Mouse (Mus musculus) frontal cortex, adult (tissue): Measurements from ENCODE around the gene Nup133.
A peak's percentile ranks its signal among the peaks of the same experiment; 100 is the strongest.

ENCODE experiments used
- ATAC-seq: cut with Nextera tagmentation; 2 replicates; pipeline ENCODE4 v1.9.2; 2017; ENCODE audit warnings: mild to moderate bottlenecking, moderate library complexity, mixed read lengths; ENCODE audit not compliant: low TSS enrichment

Gene Nup133

GRCm38 (mm10) chr8:123887956-123888355, 61.1 kb downstream of the Nup133 start:
- no peak for ATAC-seq

DNA sequence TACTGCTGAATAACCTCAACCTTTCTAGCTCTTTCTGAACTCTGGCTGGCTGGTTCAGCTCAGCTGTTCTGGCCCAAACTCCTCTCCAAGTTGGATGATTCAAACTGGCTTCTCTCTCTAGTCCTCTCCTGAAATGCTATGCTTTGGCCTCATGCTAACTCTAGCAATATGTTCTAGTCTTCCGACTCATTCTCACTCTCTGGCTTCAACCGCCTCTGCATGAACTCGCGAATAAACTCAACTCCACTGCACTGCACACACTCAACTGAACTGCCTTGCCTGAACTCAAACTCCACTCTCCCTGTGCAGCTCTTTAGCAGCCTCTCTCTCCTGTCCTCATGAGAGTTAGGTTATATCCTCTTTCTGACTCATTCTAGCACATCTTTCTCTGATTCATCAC, 61.9 kb downstream of the Nup133 start:
- ATAC-seq, result no peak

DNA sequence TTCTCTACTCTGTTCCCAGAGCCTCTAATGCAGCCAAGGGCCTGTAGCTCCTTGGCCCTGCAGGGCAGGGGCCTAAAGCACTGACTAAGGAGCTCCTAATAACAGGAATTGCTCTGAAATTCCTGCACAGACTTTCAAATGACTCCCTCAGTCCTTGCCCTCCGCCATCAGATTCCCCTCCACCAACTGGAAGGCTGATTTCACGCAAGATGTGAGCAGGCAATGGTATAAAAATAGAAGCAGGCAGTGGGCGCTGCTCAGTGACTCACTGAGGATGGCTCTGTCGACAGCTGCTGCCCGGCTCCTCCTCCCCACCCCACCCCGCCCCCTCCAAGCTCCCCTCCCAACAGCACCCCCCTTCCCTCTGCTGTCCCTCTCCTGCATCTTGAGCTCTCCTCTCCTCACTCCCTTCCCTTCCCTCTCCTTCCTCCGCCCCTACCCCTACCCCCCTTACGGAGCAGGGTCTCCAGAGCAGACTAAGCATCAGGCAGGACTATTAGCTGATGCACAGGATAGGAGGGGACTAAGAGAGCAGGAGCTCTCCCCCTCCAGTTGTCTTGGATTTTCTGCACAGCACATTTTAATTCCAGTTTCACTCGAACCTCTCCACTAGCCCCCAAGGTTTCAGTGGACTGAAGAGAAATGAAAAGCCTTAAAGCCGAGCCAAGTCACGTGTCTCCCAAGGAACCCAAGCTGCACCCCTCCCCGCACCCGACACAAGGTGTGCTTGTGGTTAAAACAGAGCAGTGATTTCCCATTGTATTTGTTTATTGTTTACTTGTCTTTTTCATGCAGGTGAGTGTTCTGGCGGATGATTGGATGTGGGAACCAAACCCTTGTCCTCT, 64.1 kb downstream of the Nup133 start:
- ATAC-seq, result peak; percentile 66

DNA sequence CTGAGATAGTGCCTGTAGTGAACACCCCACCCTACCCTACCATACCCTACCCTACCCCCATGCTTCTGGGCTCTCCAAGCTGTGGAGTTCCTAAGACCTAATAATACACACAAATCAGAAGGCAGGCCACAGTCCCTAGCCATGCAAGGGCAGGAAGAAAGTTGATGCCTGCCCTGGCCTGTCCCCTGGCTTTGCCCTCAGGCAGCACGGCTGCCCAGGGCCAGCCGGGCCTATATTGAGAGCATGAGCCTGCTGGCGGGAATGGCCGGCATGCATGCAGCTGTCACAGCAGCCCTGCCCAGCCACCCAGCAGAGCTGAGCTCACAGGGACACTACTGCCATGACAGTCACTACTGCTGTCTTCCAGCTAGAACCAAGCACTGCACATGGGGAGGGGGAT, 66.0 kb downstream of the Nup133 start:
- no peak for ATAC-seq

GRCm38 (mm10) chr8:123882412-123882811, 66.7 kb downstream of the Nup133 start:
- no peak for ATAC-seq

DNA sequence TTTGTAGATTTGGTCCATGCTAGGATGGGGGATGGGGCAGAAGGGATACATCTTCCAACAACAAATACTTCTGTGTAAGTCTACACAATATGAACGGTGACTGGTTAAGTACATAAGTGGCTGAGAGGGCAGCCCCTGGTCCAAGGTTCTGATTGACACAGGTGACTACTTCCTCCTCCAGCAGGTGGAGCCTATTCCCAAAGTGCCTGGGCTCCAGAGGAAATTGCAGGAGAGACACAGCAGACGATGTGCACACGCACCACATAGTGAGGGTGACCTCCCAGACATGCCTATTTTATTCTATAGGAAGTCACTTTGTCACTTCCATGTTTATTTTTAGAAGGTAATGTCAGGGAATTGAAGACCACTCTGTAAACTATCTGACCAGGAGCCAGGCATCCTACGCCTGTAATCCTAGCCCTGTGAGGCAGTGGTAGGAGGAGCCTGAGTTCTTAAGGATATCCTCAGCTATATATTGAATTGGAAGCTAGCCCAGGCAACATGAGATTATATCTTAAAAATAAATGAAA, 68.2 kb downstream of the Nup133 start:
- ATAC-seq, result peak; percentile 8; the same call in 1 of the 2 replicates

GRCm38 (mm10) chr8:123880271-123880670, 68.8 kb downstream of the Nup133 start:
- peak; percentile 44 for ATAC-seq

DNA sequence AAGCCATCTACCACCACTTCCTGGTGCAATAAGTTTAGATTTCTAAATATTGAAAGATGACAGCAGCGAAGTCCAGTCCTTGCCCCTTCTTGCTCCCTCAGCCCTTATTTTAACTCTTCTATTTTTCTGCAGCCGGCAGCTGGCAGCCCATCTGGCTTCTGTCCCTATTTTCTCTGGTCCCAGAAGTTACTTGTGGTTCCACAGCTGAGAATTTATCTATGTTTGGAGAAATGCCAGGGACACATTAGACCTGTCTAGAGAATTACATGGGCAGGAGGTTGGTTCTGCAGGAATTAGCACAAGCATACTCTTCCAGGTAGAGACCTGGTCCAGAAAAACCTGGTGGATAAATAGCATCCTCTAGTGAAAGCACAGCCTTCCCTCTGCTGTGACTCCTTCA, 71.2 kb downstream of the Nup133 start:
- ATAC-seq, result no peak

GRCm38 (mm10) chr8:123874324-123874723, 74.7 kb downstream of the Nup133 start:
- peak; percentile 82 for ATAC-seq

DNA sequence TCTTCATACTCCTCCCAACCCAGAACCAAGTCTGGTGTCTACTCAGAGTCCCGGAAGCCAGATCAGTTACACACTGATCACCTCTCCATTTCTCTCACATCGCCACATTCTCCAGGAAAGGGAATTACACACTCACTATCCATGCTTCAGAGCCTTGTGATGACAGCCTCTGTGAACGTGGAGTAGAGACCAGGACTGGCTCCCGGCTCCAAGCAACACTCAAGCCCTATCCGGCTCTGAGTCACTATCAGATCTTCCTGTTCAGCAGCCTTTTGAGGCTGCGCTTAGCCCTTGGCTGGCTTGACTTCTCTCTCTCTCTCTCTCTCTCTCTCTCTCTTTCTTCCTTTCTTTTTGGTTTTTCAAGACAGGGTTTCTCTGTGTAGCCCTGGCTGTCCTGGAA, 75.7 kb downstream of the Nup133 start:
- no peak for ATAC-seq

GRCm38 (mm10) chr8:123872048-123872447, 77.0 kb downstream of the Nup133 start:
- ATAC-seq, result no peak

GRCm38 (mm10) chr8:123866971-123867370, 82.1 kb downstream of the Nup133 start:
- ATAC-seq, result peak; percentile 57

DNA sequence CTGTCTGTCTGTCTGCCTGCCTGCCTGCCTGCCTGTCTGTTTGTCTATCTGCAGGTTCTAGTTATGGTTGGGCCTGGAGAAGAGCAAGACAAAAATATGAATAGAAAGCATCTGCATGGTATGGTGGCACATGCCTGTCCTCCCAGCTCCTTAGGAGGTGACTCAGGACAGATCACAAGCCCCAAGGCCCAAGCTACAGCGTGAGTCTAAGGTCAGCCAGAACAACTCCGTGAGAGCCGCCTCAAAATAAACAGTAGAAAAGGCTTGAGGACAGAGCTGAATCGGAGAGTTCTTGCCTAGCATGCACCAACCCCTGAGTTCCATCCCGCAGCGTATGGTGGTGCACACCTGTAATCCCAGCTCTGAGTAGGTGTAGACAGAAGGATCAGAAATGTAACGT, 83.3 kb downstream of the Nup133 start:
- ATAC-seq, result no peak

DNA sequence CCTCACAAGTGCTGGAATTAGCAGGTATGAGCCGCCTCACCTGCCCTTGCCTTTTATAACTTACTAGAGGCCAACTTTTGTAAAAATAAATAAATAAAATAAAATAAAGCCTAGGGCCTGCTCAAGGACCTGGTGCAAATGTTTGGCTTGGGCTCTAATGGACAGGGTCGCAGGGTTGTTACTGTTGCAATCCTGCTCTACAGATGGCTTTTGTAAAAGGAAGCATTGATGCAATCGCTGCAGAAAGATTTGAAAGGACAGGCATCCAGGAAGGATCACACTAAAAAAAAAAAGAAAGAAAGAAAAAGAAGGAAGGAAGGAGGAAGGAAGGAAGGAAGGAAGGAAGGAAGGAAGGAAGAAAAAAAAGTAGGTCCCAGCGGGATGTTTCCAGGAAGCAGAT, 88.7 kb downstream of the Nup133 start:
- no peak for ATAC-seq

DNA sequence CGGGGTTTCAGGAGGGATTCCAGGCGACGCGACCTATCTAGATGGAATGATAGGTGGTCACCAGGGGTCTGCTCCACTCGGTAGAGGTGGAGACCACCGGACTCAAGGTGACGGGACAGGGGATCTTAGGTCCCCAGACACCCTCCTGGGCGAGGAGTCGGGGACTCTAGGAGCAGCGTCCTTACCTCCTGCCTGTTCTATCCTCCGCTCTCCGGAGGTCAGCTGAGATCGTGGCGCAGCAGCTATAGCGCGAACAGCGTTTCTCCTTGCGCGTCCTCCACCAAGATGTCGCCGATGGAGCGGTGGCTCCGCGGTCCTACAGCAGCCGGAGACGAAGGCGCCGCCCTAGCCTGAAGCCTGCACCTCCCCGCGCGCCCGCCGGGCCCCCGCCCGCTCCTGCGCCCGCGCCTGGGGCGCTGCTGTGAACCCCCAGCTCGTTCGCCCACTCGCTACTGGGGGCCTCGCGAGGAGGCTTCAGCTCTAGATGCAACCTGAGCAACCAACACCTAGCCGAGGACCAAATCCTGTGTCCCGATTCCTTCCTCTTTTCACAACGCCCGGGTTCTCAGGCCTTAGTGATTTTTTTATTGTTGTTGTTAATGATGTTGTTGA, 89.3 kb downstream of the Nup133 start, which contains the start of gene Ccsap:
Gene Ccsap, minus strand, starts transcription at position 562 of the 612 bp plus-strand sequence.
- ATAC-seq, result peak; percentile 58

- peak; percentile 73 for ATAC-seq
Measured at GRCm38 (mm10) chr8:123858941-123859647, 90.0 kb downstream of the Nup133 start.

DNA sequence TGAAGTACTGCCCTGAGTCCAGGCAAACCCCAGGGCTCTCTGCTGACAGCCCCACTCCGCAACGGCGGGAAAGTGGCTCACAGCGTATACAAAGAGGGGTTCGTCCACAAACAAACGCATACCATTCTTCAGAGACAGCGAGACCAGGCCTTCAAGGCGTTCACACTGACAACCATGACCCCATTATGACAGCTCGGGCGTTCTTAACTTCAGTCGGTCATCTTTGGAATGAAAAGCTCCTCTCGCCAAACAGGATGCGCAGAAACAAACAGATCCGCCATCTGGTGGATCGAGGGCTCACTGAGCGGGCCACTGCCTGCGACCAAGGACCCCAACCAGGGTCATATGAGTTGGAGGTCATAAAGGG, 90.5 kb downstream of the Nup133 start:
- ATAC-seq, result no peak

DNA sequence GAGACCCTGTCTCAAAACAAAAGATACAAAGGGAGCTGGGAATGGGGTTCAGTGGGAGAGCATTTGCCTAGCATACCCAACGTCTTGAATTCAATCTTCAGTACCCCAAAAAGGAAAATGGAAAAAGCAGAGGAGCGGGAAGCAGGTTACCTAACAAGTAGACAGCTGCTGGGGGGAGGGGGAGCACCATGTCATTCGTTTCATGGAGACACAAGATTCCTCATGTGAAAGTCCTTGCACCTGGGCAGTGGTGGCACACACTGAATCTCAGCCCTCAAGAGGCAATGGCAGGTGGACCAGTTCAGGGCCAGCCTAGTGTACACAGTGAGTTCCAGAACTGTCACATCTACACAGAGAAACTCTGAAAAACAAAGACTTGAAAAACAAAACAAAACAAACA, 91.7 kb downstream of the Nup133 start:
- ATAC-seq, result no peak

DNA sequence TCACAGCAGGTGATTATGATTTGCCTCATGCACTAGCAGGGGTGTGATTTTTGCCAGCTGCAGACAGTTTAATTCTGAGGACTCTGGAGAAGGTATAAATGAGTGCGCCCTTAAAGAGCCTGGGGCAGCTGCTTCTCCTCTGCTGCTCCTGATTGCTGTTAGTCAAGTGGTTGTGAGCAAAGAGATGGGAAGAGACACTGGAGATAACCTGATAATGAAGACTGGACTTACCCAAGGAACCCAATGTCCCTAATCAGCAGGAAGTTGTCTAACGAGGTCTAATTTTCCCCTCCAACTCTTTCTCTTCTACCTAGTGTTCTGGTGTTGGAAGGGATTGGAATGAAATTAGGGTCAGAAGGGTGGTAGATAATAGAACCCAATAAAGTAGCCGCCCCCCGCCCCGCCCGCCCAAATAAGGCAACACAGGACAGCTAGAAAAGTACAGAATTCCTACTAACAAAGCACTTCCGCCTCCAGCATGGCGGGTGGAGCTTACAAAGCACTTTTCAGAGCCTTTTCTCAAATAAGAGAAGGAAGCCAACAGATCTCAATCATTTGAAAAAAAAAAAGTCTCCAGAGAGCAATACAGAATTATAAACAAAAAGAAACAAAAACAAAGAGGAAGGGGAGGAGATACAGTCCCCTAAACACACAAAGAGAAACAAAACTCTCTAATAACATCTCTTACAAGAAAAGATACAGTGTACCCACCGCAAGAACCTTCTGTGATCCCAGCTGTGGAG, 94.2 kb downstream of the Nup133 start:
- ATAC-seq, result no peak

DNA sequence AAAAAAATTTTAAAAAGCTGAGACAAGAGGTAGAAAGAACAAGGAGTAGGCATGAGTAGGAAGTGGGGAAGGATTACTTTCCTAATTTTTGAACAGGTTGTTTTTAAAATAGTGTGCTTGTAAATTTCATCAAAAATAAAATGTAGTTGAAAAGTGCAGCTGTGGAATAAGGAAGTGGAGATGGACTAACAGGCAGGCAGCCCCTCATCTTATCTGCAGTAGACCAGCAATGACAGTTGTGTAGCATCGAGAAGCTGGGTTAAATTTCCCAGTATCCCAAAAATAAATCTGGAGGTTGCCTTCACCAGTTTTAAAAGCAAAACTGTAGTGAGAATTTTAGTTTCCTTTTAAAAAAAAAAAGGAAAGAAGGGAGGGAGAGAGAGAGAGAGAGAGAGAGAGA, 94.8 kb downstream of the Nup133 start:
- ATAC-seq, result no peak

DNA sequence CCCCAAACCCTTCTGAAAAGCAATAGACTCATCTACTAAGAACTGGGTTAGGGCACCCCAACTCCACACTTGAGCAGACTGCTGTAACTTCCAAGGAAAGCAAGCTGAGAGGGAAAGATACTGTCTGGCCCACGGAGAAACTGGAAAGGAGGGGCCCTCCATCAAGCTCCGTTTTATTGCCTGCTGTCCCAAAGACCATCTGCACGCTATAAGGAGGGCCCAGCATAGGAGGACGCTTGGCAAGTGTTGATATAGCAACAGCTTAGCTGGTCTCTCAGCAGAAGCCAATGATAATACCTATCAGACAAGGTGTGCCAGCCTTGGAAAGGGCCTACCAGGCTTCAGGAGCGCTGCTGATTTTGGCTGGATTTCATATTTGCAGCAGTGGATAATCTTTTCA, 97.5 kb downstream of the Nup133 start:
- no peak for ATAC-seq

GRCm38 (mm10) chr8:123849352-123849751, 99.7 kb downstream of the Nup133 start:
- no peak for ATAC-seq
